Mouse (Mus musculus) A20 (cell line): ENCODE results near the gene Fam57b.

Experiments
- DNase-seq: peaks from one replicate; pipeline ENCODE4 v3.0.0-alpha.2; 2011; ENCODE audit warnings: low read depth, low spot score

The Fam57b gene

DNA sequence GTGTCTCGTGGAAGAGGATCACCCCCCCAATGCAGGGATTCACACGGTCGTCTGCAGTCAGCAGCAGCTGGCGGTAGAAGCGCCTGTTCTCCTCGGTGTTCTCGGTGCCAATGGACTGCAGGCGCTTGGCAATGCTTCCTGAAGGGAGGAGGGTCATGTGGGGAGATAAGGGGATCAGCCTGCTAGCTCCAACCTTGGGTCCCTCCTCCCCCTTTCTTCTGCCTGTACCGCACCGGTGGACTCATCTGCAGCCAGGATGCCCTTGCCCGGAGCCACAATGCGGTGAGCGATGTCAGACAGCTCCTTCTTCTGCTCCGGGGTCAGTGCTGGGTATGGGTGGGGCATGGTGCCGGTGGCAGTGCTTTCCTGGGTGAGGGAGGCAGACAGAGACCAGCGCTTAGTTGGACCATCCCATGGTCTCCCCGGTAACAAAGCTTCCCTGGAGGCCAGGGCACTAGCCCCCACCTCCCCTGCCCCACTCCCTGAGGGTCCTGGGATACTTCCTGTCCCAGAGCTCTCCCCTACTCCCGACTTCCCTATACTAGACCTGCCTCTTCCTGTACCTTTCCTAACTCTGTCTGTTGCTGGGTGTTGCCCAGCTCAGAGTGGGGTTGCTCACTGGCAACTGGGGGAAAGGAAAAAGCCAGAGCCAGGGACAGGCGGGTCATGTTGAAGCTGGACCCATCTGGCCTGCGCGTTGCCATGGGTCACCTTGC, at the start of gene Fam57b:
Fam57b (plus strand) TSS at position 258 of the 716 bp plus-strand sequence.
- DNase-seq: no peak

DNA sequence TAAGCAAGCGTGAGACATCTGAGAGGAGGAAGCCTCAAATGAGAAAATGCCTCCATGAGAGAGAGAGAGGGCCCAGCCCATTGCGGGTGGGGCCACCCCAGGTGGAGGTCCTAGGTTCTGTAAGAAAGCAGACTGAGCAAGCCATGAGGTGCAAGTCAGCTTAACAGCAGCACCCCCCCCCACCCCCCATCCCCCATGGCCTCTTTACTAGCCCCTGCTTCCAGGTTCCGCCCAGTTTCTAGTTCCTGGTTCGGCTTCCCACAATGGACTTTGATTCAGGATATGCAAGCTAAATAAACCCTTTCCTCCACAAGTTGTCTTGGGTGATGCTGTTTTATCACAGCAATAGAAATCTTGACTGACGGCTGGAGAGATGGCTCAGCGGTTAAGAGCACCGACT, 48.6 kb upstream of the Fam57b start:
- no peak for DNase-seq

DNA sequence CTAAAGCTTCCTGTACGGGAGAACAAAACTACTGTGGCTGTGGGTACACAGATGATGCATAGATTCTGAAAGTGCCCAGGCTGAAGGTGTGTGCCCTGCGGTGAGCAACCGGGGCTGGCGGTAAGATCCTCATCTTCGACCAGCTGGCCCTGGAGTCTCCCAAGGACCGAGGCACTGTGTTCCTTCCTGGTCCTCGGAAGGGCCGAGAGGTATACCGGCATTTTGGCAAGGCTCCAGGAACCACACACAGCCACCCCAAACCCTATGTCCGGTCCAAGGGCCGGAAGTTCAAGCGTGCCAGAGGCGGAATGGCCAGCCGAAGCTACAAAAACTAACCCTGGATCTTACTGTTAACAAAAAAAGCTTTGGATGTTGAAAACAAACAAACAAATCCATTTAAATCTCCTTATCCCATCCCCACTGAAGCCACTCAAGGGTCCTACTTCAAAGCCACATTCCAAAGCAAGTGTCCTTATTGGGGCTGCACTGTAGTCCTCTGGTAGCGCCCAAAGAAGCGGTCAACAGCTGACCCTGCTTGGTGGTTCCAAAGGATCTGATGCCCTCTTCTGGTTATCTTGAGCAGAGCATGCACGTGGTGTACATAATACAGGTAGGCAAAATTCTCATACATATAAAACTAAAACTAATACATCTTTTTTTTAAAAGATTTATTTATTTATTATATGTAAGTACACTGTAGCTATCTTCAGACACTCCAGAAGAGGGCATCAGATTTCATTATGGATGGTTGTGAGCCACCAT, 47.7 kb upstream of the Fam57b start:
- peak; percentile 17 for DNase-seq

DNA sequence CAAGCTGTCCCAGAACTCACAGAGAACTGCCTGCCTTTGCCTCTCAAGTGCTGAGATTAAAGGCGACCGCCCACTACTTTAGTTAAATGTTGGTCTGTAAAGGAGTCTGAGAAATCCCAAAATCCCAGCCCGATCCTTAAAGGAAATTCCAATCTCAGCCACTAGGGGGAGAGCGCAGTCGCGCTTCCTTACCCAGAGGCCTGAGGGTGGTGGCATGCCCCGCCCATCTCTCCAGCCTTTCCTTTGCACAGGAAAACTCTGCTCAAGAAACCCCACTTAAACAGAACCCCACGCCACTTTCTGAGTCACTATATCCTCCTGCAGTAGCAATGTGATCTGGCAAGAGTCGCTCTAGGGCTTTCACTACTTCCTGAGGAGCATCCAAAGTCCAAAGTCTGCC, 42.6 kb upstream of the Fam57b start:
- peak; percentile 80 for DNase-seq

DNA sequence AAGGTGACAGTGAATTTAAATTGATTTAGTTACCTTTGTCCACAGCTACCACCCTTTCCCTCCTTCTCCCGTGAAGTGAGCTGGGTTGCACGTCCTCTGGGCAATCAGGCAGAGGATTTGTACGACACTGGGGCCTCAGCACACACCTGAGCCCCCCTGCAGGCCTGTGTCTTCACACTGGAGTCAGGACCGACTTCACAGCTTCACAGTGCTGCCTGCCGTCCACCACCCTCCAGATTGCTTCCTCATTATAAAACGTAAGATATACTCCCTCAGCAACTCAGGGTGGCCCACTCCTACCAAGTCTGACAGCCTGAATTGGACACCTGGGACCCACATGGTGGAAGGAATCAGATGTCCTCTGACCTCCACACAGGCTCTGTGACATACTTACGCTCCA, 38.9 kb upstream of the Fam57b start:
- no peak for DNase-seq

DNA sequence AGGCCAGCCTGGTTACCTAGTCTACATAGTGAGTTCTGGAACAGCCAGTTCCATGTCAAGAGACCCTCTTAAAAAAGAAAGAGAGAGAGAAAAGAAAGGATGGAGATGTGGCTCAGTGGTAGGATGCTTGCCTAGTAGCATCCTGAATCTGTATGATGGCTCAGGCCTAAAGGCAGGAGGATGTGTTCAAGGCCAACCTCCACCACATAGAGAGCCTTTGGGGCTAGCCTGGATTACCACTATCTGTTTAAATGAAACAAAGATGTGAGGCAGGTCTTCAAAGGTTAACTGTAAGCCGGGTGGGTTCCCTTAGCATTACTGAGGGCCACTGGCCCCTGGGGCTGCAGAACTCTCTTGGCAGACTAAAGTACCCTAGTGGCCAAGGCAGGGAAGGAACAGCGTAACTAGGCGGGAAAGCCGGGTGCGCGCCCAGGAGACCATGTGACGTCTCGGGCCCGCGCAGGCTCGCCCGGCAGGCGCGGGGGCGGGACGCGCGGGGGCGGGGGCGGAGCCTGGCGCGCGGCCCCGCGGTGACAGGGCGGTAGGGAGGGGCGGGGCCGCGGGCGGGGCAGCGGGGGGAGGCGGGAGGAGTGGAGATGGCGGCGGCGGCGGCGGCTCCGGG, 38.3 kb upstream of the Fam57b start, which contains the start of gene Mapk3:
Mapk3 (plus strand) TSS at position 552 of the 622 bp plus-strand sequence.
- peak; percentile 94 for DNase-seq

DNA sequence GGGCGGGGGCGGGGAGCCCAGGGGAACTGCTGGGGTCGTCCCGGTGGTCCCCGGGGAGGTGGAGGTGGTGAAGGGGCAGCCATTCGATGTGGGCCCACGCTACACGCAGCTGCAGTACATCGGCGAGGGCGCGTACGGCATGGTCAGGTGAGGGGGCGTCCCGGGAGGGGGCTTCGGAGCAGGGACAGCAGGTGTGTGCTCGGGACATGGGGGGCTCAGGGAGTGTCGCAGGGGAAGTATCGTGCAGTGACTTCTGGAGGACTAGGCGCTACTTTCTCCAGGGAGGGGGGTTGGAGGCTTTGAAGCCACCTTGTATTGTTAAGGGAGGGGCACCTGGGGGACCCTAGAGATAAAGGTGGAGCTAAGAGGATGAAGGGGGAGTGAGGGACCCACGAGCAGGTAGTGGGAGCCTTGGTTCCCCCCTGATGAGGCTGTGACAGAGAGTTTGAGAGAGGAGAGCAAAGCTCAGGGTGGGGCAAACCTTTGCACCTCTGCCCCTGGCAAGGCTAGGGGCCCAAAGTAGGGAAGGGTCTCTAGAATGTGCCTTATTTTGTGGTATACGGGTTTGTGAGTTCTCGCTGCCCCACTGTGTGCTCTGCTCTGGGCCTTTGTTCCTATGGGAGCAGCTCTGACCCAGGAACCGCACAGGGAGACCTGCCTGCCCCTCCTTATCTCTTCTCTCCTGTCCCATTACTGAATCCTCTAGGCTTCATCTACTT, 37.6 kb upstream of the Fam57b start:
- no peak for DNase-seq

DNA sequence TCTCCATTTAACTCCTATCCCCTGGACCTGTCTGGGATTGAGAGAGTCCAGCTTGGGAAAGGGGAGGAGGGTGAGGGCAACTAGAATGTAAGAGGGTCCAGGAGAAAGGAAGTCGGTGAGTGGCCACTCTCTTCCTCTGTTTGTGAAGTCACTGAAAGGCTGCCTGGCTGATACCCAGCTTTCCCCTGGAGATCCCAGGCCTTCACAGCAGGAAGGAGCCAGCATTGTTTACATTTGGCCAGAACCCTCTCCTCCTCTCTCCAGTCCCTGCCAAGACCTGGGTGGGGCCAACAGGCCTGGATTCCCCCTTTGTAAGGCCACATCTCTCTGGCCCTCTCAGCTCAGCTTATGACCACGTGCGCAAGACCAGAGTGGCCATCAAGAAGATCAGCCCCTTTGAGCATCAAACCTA, 37.1 kb upstream of the Fam57b start:
- no peak for DNase-seq

DNA sequence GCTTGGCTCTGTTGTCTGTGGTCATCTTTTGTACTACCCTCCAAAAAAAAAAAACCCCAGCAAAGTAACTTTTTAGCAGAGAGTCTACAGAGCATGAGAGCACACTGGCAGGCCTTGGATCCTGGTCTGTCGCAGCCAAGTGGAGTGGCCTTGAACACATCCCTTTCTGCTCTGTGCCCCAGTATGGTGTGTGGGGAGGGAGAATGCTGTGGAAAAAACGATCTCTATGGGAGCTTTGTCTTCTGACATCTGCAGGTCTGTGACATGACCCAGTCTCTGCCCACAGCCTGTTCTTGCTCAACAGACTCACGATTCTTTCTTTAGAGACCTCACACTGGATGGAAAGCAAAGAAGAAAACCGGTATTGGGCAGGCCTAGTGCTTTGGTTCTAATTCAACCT, 36.5 kb upstream of the Fam57b start:
- no peak for DNase-seq

DNA sequence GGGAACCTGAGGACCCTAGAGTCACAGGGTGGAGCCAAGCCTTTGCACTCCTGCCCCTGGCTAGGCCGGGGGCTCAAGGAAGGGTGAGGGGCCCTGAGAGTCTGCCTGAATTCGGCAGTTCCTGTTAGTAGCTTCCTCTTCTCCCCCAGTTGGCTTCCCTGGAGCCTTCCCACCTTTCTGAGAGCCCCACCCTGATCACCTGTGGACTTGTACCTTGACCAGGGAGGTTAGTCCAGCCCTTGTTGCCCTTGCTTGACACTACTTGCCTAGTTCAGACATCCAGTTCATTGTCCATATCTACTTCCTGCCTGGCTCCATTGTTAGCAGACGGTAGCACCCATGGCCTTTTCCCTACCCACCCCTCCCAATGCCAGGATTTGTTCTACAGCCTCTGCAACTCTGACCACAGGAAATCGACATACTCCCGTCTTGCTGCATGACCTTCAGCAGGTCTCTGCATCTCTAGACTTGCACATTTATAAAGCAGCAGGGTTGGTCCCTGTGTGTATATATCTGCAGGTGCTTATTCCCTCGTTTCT, 35.9 kb upstream of the Fam57b start:
- DNase-seq: no peak

DNA sequence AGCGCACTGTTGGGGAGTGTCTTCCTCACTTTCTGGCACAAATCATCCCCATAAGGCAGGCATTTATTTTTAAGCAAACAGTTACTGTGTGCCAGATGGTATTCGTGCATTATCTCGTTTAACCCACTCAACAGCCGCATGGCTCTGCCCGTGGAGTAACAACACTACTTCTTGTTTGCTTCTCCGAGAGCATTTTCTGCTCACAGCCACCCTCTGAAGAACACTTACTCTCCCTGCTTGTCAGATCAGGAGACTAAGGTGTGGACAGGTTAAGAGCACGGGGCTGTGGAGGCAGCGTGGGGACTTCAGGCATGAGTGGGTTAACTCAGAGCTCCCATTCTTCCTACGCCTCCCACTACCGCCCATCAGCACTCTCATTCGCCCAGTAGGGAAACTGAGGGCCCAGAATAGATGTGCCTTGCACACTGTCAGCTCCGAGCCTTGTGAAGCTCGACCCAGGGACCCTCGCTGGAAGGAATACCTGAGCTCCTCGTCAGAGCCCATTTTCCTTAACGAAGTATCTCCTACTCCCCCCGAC, 34.9 kb upstream of the Fam57b start:
- DNase-seq: no peak

DNA sequence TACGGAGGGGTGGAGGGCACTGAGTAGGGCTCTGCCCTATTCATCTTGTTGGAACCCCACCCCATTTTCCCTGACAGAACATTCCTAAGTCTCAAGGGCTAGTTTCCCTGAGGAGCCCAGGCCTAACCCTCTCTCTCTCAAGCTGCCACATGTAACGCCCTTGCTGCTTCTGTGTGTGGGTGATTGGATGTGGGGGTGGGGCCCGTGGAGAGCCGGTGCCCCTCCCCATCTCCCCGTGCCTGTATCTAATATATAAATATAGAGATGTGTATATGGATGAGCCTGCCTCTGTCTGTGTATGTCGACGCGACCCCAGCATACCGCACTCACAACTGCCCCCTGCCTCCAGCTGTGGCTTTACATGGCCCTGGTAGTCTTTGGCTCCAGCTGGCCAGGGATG, 31.9 kb upstream of the Fam57b start:
- no peak for DNase-seq

DNA sequence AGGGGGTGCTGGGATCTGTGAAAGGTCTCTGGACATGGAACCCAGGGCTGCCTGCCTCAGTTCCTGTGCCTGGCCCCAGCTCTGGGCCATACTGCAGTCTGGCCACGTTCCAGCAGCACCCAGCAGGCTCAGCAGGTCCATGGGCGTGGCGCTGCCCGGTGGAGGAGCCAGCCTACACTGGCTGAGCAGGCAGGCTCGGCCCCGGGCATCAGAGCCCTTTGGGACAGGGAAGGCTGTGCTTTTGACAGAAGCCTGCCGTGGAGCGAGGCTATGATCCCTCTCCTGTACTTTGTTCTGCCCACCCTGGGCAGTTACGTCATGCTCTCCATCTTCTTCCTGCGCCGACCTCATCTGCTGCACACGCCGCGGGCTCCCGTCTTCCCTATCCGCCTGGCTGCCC, 31.3 kb upstream of the Fam57b start, which contains the start of gene Gdpd3:
Gdpd3 (plus strand) TSS at position 134 of the 400 bp plus-strand sequence.
- no peak for DNase-seq

DNA sequence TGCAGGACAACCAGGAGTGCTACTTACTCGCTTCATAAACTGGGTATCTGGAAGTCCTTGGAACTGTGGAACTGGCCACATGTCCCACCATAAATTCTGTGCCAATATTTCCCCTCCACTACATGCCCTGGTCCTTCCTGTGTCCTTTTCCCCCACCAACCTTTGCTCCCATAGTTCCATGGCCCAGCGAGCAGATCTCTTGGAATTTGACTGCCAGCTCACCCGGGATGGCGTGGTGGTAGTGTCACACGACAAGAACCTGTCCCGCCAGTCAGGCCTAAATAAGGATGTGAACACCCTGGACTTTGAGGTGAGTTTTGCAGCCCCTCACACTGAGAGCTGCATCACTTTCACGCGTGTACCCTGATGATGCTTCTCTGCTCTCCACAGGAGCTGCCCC, 30.5 kb upstream of the Fam57b start:
- DNase-seq: no peak

DNA sequence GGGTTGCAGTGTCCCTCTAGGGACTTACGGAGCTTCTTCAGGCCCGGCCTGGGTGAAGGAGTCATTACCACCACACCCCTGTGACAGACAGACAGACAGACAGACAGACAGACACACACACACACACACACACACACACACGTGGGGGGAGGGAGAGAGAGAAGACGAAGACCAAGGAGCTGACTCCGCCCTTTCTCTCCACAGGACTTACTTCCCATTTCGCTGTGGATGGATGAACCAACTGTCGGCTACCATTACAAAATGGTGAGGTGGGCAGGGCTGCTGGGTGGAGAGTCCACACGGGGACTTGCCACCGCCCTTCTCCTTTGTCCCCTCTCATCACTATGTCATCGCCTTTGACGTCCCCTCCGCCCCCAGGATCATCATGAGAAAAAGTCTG, 26.7 kb upstream of the Fam57b start:
- DNase-seq: no peak

DNA sequence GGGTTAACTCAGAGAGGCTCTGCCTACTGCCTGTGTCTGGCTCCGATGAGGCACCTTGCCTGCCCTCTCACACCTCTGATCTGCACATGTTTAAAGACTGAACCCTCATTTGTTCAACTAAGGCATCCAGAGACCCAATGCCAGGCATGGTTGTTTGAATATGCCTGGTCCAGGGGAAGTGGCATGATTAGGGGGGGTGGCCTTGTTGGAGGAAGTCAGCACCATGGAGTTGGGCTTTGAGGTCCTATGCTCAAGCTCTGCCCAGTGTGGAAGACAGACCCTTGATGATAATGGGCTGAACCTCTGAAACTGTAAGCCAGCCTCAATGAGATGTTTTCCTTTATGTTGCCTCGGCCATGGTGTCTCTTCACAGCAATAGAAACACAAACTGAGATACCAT, 24.1 kb upstream of the Fam57b start:
- peak; percentile 92 for DNase-seq

DNA sequence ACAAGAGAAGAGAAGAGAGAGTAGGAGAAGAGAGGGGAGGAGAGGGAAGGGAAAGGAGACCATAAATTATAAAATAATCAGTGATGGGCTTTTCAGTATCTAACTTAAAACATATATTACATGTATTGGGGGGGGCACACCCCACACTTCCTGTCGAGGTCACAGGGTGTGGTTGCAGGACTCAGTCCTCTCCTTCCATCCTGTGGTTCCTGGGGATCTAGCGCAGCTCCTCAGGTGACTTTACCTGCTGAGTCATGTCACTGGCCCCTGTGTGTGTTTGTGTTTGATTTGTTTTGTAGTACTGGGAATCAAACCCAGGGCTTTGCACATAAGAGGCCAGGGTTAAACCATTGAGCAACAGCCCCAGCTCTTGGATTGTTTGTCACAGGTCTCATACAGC, 23.0 kb upstream of the Fam57b start:
- no peak for DNase-seq

DNA sequence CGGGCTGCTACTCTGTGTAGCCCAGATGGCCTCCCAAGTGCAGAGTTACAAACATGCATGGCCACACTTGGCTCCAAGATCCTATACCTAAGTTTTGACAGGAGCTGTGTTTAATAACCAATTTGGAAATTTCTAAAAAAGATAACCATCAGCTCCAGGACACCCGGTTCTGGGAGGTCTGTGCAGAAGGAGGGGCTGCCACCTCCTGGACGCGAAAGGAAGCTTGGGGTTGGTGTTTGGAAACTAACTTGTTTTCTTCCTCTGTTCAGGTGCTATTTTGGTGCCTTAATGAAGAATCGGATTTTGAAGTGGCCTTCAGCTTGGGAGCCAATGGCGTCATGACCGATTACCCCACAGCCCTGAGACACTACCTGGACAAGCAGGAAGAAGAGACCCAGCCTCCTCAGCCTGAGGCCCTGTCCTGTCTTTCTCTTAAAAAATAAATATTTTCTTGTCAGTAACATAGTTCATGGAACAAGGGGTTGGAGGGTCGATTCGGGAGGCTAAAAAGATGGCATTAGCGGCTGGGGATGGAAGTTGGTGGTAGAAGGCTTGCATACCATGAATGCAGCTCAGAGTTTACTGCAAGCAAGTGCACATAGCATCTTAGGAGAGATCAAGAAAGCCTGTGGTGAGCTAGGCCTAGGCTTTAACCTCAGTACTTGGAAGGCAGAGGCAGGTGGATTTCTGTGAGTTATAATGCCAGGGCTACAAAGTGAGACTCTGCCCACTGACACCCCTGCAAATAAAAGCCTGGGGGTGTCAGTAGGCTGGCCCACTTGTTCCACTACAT, 22.1 kb upstream of the Fam57b start:
- DNase-seq: no peak

DNA sequence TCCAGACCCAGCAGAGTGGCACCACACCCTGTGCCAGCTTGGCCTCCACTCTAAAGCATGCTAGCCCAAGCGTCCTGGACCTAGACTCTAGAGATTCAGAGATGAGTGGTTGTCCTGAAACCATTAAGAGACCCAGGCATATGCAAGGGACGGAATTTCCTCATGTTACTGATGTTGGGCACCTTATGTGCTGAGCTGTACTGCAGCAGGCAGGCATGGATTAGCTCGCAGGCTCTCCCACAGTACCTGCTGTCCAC, 21.6 kb upstream of the Fam57b start:
- DNase-seq: peak; percentile 27

DNA sequence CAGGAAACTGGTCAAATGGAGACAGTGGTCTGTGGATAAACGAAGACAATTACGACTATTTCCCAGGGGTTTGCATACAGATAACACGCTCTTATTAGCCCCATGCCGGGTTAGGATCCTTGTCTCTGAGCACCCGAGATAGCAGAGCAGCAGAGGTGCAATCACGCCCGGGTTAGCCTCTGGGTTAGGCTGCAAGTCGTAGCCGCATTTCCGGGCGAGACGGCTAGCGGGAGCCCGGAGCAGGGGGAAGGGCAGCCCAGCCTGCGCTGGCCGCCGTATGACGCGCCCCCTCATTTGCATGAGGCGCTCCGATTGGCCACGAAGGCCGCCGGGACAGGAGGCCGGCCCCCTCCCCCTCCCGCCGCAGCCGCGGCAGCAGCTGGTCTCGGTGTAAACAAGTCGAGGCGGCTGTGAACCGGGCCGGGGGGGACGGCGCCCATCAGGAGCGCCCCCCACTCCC, 20.8 kb upstream of the Fam57b start, which contains the start of gene Ypel3:
Ypel3 (plus strand) TSS at position 358 of the 460 bp plus-strand sequence.
- DNase-seq: peak; percentile 95

DNA sequence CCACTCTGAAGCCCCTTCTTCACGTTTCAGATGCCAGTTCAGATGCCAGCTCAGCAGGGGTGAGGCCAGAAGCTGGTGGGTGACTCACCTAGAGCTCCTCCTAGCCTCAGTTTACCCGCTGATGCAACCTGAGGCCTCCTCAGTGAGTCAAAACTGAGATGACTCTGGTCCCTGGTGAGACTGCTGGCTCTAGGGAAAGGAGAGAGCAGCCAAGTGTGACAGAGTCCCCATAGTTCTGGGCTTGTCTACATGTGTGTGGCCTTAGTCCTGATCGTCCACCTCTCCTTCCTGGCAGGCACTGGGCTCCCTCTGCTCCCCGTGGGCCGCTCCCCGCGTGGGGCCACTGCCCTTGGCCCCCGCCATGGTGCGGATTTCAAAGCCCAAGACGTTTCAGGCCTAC, 20.0 kb upstream of the Fam57b start:
- DNase-seq: peak; percentile 40
